Mouse (Mus musculus) cerebral cortex, adult 2 months (tissue): ENCODE data around the gene Tbc1d2.

ENCODE experiments used
- WGBS: fragments of 180-500 bp; shearing (Covaris S2); methylation state at CpG from one replicate; pipeline ENCODE4 v1.1.7; 2018; 5-methylcytosine and 5-hydroxymethylcytosine counted together

Gene Tbc1d2

DNA sequence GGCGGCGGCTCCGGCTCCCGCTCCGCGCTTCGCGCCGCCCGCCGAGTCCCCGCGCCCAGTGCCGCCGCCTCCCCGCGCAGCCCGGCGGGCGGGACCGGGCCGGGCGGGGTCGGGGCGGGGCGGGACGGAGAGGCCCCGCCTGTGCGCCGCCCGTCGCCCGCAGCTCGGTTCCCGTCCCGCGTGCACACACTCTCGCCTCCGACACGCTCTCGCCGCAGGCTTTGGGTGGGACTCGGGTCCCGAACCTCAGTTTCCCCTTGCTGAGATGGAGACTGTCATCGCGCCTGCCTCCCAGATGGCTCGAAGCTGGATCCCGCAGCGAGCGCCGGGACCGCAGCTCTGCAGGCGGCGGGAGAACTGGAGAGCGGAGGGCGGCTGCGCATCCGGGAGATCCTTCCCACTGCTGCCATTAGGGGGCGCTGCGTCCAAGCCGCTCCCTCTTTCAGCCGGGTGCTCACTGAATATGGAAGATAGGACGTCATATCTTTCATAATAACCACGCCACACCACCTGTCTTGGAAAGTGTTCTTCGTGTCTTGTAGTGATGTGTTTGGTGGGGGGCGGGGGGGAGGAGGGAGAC, 48.1 kb downstream of the Tbc1d2 start, which contains the start of gene Coro2a:
TSS of gene Coro2a (minus strand) at position 359 of the 580 bp plus-strand sequence.
- 2% methylated on average over 51 of the region's 66 CpGs for WGBS

DNA sequence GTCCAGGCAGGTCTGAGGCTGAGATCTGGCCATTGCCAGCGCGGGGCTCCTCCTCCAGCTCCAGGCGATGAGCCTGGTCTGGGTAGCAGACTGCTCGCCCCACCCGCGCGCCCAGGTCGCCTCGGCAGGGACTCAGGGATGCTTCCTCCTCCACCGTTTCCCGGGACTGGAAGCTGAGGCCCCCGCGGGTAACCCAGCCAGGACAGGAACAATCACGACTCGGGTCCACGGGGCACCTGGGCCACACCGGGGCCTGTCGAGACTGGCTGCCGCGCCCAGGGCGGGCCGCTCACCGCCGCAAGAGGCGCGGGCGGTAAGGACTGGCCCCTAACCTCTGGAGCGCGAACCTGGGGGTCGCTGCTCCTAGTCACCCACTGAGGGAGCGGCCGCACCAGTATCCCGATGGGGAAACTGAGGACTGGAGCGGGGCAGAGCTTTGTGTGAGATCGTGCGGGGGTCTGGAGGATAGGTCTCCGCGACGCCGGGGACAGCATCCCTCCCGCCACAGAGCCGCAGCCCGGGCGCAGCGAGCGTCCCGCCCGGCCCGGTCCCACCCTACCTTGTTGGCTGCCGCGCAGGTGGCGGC, 48.7 kb downstream of the Tbc1d2 start:
- under 1% methylated on average over 52 of the region's 52 CpGs for WGBS

DNA sequence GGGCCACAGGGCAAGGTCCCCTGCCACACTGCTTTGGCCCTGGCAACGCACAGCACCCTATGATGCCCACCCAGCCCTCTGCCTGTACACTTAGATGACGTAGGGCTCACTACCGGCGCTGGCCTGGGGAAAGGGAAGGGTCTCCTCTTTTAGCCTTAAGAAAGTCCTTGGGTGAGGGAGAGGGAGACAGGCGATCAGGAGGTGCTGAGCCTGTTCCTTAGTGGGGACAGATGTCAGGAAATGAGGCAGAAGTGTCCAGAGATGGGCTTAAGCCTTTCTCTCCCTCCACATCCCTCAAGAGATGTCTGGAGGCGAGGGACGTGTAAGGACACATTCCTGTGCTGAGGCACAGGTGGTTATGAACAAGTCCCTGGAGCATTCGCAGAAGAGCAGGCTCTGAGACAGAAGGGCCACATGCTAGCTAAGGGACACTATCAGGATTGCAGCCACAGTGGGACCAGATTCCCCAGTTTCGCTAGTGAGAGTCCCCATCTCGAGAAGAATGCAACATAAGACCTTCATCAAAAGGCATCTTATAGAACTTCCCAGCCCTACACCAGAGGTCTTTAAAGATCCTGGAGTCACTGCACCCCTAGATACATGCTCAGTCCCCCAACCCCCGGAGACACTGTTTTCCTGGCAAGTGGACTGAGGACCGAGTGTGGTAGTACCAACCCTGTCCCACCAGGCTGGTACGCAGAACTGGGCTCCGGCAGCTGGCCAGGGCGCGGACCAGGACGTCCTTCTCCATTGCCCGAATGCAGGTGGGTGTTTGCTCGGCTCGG, 49.3 kb downstream of the Tbc1d2 start:
- WGBS: 35% methylated on average over 20 of the region's 20 CpGs

DNA sequence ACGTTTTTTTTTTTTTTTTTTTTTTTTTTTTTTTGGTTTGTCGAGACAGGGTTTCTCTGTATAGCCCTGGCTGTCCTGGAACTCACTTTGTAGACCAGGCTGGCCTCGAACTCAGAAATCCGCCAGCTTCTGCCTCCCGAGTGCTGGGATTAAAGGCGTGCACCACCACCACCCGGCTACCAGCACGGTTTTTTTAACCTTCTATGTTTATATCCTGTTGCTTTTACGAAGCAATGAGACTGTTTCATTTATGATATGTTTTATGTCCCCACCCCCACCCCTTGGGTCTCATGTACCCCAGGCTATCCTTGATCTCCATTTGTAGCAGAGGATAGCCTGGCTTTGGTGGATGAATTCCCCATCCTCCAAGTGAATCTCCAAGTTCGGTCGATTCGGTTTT, 50.4 kb downstream of the Tbc1d2 start:
- WGBS: 72% methylated on average over 12 of the region's 12 CpGs

DNA sequence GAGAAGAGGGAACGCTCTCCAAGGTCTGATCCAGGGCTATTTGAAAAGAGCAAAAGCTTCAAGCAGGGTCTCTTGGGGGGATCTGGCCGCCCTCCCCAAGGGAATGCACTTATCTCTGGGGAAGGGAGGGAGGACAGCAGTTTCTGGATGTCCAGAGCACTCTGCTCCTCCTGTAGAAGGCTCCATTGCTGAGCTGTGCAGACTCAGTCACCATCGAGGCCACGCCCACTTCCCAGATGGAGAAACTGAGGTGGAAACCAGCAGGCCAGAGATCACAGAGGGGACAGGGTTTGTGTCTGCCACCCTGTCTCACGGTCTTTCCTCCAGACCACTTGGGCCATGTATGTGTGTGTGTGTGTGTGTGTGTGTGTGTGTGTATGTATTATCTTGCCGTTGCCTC, 51.0 kb downstream of the Tbc1d2 start:
- 84% methylated on average over 6 of the region's 6 CpGs for WGBS

DNA sequence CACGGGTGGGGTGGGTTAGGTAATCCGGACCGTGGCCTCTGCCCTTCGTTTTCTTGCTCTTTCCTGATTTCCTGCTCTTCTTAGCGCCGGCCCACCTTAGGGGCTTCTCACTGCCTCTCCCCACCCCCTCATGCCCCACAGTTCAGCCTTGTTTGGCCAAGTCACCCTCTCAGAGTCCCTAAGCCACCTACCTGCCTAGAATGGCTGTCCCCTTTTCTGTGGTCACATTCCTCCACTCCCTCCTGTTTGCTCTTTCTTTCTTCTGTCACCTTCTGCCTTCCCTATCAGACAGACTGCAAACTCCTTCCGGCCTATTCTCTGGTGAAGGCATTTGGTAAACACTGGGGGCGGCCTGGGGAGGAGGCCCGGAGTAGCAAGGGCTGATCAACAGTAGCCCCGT, 51.9 kb downstream of the Tbc1d2 start:
- WGBS: 65% methylated on average over 10 of the region's 10 CpGs

DNA sequence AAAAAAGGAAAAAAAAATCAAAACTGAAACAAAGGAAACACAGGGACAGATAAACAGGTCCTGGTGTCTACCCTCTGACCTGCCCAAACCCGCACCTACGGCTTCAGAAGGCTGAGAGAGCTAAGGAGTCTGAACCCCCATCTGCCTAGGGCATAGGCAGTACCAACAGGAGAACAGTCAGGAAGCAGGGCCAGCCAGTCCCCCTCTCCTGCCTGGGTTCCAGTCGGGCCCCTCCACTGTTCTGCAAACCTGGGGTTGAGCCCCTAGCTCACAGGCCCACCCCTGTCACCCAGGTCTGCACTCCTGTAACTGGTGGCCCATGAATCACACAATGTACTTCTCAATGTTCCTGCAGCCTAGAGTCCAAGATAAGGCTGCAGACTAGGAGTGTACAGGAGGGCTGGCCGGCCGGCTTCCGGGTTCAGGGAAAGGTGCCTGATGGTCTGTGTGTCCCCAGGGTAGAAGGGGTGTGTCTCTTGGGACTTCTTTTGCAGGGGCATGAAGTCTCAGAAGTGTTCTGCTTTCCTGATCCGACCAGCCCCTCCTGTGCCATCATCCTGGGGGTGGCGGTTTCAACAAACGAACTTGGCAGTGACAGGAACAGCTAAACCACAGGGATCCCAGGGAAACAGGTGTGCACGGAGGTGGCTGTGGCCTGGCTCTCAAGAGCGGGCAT, 52.6 kb downstream of the Tbc1d2 start:
- WGBS: 72% methylated on average over 11 of the region's 11 CpGs

DNA sequence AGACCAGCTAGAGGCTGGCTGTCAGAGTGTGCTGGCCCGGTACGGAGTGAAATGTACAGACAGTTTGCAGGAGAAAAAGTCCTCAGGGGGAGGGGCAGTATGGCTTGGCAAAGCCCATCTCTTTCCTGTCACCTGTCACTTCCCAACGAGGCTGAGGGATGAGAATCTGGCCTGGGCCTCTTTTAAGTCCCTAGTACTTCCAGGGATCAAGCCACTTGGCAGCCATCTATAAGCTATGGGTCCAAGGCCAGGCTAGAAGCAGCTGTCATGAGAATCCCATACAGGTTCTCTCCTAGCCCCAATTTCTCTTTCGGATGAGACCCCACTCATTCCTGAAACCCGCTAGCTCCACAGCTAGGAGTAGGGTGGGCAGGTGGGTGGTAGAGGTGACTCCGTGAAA, 53.6 kb downstream of the Tbc1d2 start:
- 80% methylated on average over 6 of the region's 6 CpGs for WGBS

DNA sequence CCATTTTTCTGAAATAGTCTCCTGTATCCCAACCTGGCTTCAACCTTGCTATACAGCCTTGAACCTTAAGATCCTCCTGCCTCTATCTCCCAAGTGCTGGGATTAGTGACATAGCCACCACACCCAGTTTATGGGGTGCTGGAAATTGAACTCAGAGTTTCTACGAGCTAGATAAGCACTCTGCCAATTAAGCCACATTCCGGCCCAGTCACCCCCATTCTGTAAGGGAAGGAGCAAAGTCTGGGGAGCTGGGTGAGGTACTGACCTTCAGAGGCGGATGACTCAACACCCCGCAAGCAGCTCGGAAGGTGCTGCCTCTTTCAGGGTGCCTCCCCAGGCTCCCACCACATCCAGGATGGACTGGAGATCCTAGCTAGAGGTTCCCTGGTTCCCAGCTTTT, 55.9 kb downstream of the Tbc1d2 start:
- 91% methylated on average over 5 of the region's 5 CpGs for WGBS

DNA sequence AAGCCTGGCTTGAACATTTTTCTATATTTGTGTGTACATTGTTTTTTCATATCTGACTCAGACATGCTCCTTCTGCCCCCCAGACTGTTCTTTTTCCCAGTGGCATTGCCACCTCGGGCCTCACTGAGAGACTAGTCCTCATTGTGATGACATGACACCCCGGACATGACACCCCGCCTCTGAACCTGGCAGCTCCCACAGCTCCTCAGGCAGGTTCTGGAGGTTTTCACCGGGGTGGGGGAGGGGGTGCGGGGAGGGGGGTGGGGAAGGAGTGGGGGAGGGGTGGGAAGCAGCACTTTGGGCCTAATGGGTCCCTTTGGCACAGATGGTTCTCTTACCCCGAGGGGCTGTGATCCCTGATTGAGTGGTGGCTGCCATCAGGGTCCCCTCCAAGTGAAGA, 56.5 kb downstream of the Tbc1d2 start:
- WGBS: 62% methylated on average over 6 of the region's 6 CpGs

DNA sequence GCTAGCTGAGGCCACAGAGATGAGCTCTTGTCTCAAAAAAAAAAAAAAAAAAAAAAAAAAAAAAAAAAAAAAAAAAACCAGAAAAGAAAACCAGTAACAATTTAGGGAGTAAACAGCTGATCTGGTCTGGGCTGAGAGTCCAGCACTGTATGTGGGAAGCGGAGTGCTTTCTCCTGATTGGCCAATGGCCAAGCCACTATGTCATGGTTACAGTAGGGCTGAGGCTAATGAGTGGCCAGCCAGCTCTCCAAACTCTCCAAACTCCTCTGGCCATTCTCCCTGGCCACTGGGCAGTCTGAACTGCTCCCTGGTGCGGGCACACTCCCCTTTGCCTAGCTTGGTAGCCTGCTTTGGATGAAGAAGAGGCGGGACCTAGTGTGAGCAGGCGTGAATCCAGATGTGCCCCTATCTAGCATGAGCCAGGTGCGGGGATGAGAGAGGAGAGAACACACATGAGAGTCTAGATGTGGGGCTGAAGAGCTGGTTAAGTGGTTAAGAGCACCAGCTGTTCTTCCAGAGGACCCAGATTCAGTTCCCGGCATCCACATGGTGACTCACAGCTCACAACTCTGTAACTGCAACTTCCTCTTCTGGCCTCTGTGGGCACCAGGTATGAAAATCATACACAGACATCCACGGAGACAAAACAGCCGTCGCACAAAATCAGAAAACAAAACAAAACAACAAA, 58.0 kb downstream of the Tbc1d2 start:
- WGBS: 83% methylated on average over 9 of the region's 9 CpGs

DNA sequence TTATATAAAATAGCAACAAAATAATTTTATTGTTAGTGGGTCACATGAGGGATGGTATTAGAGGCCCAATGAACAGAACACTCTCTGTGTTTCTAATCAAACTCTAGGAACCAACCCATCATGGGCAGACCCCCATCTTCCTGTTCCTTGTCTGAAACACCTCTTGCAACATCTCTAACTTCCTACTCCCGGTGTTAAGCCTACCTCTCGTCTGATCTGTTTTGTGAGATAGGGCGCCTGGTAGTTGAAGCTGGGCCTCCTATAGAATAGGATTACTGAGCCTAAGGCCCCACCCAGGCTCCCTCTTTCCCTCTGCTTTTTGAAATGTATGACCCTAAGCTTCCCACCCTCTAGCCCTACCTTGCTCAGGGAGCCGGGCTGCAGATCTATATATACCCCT, 59.2 kb downstream of the Tbc1d2 start:
- 80% methylated on average over 4 of the region's 4 CpGs for WGBS

DNA sequence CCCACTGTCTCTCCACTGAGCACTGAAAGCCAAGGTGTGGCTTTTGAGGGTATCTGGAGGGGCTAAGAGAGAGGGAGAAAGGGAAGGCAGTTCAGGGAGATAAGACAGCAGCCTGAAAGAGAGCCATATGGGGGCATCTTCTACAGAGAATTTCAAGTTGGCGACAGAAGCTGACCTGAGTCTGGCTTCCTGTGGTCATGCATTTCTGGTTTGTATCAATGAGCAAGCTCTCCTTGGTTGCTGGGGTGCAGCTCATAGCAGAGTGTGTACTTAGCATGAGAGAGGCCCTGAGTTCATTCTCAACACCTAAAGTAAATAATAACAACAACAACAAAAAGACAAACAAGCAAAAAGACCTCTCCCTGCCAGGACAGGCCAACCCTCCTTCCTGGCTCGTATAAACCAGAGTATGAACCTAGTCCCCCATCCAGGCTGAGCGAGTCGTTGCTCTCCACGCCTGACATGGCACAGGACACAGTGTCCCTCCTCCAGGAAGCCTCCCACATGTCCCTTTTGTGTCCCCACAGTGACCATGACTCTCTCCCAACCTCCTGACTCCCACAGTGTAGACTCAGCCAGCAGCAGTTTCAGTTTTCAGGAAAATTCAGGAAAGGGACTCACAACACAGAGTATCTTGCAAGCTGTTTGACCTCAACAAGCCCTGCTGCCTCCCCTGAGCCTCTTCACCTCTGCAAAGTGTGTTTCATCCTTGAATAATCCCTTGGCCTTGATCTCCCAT, 59.9 kb downstream of the Tbc1d2 start:
- 77% methylated on average over 5 of the region's 5 CpGs for WGBS

DNA sequence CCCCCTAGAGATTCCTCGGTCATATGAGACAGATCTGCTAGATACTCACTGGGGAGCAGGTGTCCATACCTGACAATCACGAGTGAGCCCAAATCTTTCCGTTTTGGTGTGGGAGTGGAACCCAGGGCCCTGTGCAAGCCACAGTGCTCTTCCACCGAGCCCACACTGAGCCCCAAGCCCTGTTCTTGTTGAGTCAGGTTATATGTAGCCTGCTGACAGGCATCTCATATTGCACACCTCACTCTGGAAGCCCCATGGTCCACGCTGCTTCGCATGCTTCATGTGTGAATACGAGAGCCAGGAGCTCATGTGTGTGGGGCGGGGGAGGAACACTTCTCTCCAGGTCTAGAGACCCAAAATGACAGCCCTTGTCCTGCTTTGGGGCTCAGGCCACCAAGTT, 60.9 kb downstream of the Tbc1d2 start:
- 85% methylated on average over 8 of the region's 8 CpGs for WGBS

DNA sequence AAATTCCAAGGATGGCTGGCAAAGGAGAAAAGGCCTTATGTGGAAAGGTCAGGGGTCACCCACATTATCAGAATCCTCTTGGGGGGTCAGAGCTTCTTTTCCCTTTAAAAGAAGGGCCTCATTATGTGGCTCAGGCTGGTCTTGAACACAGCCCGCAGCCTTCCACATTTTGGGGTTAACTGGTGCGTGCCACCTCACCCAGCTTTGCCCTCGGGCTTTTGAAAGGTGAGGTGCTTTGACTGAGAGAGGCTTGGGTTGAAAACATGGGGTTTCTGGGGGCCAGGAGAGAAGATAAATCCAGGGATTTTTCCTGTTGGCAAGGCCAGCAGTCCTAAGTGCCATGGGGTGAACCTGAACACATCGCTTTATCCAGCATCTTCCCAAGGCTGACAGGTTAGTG, 63.5 kb downstream of the Tbc1d2 start:
- WGBS: 85% methylated on average over 4 of the region's 4 CpGs

DNA sequence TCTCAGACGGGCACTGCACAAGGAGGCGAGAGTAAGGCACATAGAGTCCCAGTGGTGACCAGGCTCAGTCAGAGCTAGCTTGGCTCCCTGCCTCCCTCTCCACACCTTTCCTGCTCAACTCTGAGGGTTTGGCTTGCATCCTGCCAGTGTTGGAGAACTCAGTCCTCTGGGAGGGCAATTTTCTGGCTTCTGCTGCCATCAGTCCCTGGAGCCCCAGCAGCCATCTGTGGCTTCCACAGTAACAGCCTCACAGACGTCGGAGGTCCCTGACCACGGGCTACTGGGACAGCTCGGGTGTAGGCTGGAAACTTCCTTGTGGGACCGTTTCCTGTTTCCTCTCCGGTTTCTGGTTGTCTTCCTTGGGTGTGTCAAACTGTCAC, 64.2 kb downstream of the Tbc1d2 start:
- 68% methylated on average over 8 of the region's 8 CpGs for WGBS

DNA sequence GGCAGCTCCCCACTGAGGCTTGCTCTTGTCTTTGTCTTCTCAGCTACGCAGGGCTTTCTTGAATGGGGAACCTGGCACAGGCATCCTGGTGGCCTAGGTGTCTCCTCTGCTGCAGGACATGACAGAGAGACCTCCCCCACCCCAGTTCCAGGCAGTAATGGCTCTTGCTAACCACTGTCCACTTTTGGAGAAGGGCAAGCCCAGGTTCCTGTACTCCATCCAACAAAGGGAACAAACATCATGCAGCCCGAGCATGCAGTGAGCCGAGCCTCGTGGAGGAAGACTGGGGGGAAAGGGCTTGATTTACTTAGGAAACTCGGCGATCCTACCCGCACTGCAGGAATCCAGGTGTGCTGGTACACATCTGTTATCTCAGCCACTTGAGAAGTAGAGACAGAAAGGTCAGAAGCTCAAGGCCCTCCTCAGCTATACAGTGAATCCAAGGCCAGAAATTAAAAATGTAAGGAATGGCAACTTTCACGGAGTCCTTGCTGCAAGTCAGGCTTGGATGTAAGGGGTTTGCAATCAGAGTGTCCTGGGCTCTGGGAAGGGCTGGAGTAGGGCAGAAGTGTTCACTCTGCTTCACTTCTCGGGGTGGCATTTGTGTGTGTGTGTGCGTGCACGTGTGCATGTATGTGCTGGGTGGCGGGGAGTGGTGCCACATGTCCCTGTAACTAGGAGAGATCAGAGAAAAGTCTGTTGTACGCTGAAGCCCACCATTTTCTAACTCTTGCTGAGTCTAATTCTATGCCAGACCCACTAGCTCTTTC, 64.8 kb downstream of the Tbc1d2 start:
- 86% methylated on average over 13 of the region's 13 CpGs for WGBS

DNA sequence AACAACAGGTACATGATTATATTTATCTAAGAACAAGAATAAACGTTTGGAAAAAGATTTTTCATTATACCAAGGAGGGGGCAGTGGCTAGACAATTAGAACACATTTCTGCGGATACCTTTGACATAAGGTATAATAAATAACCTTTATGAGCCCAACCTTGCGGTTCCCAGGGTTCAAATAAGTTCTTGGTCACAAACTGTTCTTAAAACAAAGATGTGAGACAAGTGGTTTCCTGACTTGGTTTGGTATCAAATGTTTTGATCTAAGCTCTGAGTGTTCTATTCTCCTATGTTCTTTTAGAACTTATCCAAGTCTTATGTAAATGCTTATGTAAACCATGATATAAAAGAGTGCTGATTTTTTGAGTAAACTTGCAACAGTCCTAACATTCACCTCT, 65.5 kb downstream of the Tbc1d2 start:
- 76% methylated on average over 3 of the region's 3 CpGs for WGBS

DNA sequence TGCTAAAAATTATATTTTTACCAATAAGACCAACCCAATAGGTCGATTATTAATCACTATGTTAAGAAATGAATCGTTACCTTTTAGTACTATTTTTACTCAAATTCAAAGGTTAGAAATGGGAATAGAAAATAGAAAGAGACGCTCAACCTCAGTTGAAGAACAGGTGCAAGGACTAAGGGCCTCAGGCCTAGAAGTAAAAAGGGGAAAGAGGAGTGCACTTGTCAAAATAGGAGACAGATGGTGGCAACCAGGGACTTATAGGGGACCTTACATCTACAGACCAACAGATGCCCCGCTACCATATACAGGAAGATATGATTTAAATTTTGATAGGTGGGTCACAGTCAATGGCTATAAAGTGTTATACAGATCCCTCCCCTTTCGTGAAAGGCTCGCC, 65.9 kb downstream of the Tbc1d2 start:
- 90% methylated on average over 2 of the region's 6 CpGs for WGBS

DNA sequence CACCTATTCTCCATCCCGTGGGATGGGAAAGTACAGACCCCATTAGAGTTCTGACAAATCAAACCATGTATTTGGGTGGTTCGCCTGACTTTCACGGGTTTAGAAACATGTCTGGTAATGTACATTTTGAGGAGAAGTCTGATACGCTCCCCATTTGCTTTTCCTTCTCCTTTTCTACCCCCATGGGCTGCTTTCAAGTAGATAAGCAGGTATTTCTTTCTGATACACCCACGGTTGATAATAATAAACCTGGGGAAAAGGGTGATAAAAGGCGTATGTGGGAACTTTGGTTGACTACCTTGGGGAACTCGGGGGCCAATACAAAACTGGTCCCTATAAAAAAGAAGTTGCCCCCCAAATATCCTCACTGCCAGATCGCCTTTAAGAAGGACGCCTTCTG, 68.0 kb downstream of the Tbc1d2 start:
- WGBS: 87% methylated on average over 9 of the region's 9 CpGs

DNA sequence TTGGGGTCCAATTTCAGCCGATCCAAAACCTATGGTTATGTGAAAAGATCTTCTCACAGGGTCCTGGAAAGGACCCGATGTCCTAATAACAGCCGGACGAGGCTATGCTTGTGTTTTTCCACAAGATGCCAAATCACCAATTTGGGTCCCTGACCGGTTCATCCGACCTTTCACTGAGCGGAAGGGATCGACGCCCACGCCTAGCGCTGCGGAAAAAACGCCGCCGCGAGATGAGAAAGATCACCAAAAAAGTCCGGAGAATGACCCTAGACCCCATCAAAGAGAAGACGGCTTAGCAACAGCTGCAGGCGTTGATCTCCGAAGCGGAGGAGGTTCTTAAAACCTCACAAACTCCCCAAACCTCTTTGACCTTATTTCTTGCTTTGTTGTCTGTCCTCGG, 68.4 kb downstream of the Tbc1d2 start:
- WGBS: 95% methylated on average over 22 of the region's 22 CpGs
